Mouse (Mus musculus): Measurements from ENCODE around the gene Pik3r6. TPM values are rescaled to one million over a fixed set of nuclear protein-coding genes. Genes with fewer than 3 reads are reported as not detected.
A peak's percentile ranks its signal among the peaks of the same experiment; 100 is the strongest.

The Pik3r6 gene
- total and polyA plus RNA-seq, 3 experiments: 0.42 to 1.5 TPM; not detected in 1

DNA sequence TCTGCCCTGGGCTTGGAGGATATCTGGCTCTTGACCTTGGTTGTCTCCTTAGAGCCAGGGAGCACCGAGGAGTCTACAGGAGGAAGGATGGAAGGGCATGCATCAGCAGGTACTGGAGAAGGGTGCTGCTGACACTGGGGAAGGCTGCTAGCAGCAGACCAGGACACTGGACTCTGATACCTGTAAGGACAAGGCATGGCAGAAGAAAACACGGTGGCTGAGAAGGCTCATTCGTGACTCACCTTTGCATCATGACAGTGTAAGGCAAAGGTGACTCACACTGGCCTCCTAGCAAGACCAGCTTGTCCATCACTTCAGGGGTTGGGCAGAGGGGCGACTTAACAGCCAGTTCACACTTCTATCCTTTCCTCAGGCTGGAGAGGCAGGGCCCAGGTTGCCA lies 33.9 kb upstream of the Pik3r6 start:
- Histone ChIP-seq H3K27ac (ENCODE audit: control insufficient read depth, low read depth, low read length) (no peak overlapping the region), H3K79me2 (ENCODE audit: control insufficient read depth, insufficient read depth, low read length, poor library complexity) (no peaks in the 10 kb centered on the region), H3K9me3 (replicated peaks; ENCODE audit: insufficient read depth, low read length) (no peaks in the 10 kb centered on the region), H3K4me3 (ENCODE audit: control insufficient read depth in 1 of 2, insufficient read depth in 1 of 2, low read depth in 2 of 2, low read length in 2 of 2) (no peak overlapping the region), H3K4me1 (ENCODE audit: control insufficient read depth in 1 of 2, insufficient read depth in 2 of 2, low read length in 2 of 2) (no peaks in the 10 kb centered on the region), H3K9ac (ENCODE audit: control insufficient read depth, low read depth, low read length, poor library complexity, severe bottlenecking) (no peak overlapping the region), H3K27me3 (ENCODE audit: control insufficient read depth in 1 of 2, insufficient read depth in 2 of 2, low read length in 2 of 2) (no peaks in the 10 kb centered on the region), H3K36me3 (ENCODE audit: control insufficient read depth in 1 of 2, insufficient read depth in 2 of 2, low read length in 2 of 2) (no peaks in the 10 kb centered on the region)
- no peak for TF ChIP-seq SIN3A (IDR thresholded peaks at IDR 0.05; ENCODE audit: low read length)
- TF ChIP-seq GATA1 (IDR thresholded peaks at IDR 0.05; ENCODE audit: low read depth, low read length): no peak
- DNase-seq (ENCODE audit: low read depth, low spot score): no peak

- DNase-seq (ENCODE audit: low read depth, low spot score): no peak
- Histone ChIP-seq H3K79me2 (ENCODE audit: control insufficient read depth, insufficient read depth, low read length, poor library complexity) (no peaks in the 10 kb centered on the region), H3K9ac (ENCODE audit: control insufficient read depth, low read depth, low read length, poor library complexity, severe bottlenecking) (no peak overlapping the region), H3K4me3 (ENCODE audit: control insufficient read depth in 1 of 2, insufficient read depth in 1 of 2, low read depth in 2 of 2, low read length in 2 of 2) (no peak overlapping the region), H3K9me3 (replicated peaks; ENCODE audit: insufficient read depth, low read length) (no peaks in the 10 kb centered on the region), H3K36me3 (ENCODE audit: control insufficient read depth in 1 of 2, insufficient read depth in 2 of 2, low read length in 2 of 2) (no peaks in the 10 kb centered on the region), H3K4me1 (ENCODE audit: control insufficient read depth in 1 of 2, insufficient read depth in 2 of 2, low read length in 2 of 2) (no peaks in the 10 kb centered on the region), H3K27me3 (ENCODE audit: control insufficient read depth in 1 of 2, insufficient read depth in 2 of 2, low read length in 2 of 2) (no peaks in the 10 kb centered on the region), H3K27ac (ENCODE audit: control insufficient read depth, low read depth, low read length) (no peak overlapping the region)
- TF ChIP-seq CTCF (IDR thresholded peaks at IDR 0.05 in 2 of 3, conservative IDR thresholded peaks at IDR 0.05 in 1 of 3; ENCODE audit: control insufficient read depth in 1 of 3, insufficient read depth in 1 of 3, low read depth in 2 of 3, low read length in 3 of 3, poor library complexity in 1 of 3, severe bottlenecking in 1 of 3): no peak
- TF ChIP-seq ZKSCAN1 (IDR thresholded peaks at IDR 0.05; ENCODE audit: low read depth, low read length): peak; percentile 81
Measured at GRCm38 (mm10) chr11:68472162-68472849, 30.5 kb upstream of the Pik3r6 start.

DNA sequence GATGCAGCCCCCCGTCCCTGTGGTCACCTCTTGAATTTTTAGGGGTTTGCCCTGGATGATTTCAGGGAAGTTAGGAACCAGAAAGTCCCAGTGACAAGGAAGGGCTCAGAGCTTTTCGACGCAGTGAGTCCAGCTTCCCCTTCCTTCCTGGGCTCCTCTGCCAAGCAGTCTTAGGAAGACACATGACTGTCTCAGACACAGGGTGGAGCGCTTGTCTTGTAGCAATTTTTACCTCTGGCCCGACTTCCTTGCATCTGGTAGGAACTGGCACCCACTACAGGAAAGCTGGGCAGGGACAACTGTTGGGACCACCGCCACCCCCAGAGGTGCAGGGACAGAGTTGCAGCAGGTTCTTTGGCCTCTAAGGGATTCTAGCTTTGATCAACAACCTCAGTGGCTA lies 28.2 kb upstream of the Pik3r6 start:
- H3K4me1 ChIP-seq (ENCODE audit: control insufficient read depth in 1 of 2, insufficient read depth in 2 of 2, low read length in 2 of 2): no peaks in the 10 kb centered on the region
- H3K27me3 ChIP-seq (ENCODE audit: control insufficient read depth in 1 of 2, insufficient read depth in 2 of 2, low read length in 2 of 2): no peaks in the 10 kb centered on the region
- no peak overlapping the region for H3K4me3 ChIP-seq (ENCODE audit: control insufficient read depth in 1 of 2, insufficient read depth in 1 of 2, low read depth in 2 of 2, low read length in 2 of 2)
- H3K36me3 ChIP-seq (ENCODE audit: control insufficient read depth in 1 of 2, insufficient read depth in 2 of 2, low read length in 2 of 2): no peaks in the 10 kb centered on the region
- H3K9ac ChIP-seq (ENCODE audit: control insufficient read depth, low read depth, low read length, poor library complexity, severe bottlenecking): no peak overlapping the region
- TF ChIP-seq CTCF (IDR thresholded peaks at IDR 0.05 in 2 of 3, conservative IDR thresholded peaks at IDR 0.05 in 1 of 3; ENCODE audit: control insufficient read depth in 1 of 3, insufficient read depth in 1 of 3, low read depth in 2 of 3, low read length in 3 of 3, poor library complexity in 1 of 3, severe bottlenecking in 1 of 3) (no peak), E2F4 (IDR thresholded peaks at IDR 0.05; ENCODE audit: borderline replicate concordance, low read depth, low read length) (no peak), ZC3H11A (IDR thresholded peaks at IDR 0.05; ENCODE audit: low read depth, low read length) (no peak), NRF1 (IDR thresholded peaks at IDR 0.05; ENCODE audit: insufficient read depth, low read depth, low read length, poor library complexity, severe bottlenecking) (no peak), MXI1 (IDR thresholded peaks at IDR 0.05; ENCODE audit: low read depth, low read length) (no peak), ETS1 (IDR thresholded peaks at IDR 0.05; ENCODE audit: low read depth, low read length) (no peak), MYB (IDR thresholded peaks at IDR 0.05; ENCODE audit: low read depth, low read length) (no peak), ZKSCAN1 (IDR thresholded peaks at IDR 0.05; ENCODE audit: low read depth, low read length) (no peak), EP300 (IDR thresholded peaks at IDR 0.05; ENCODE audit: low read depth in 1 of 2, low read length in 2 of 2) (no peak), KAT2A (conservative IDR thresholded peaks at IDR 0.05; ENCODE audit: low read depth, low read length) (no peak), NELFE (IDR thresholded peaks at IDR 0.05; ENCODE audit: low read depth, low read length) (no peak), GATA1 (IDR thresholded peaks at IDR 0.05; ENCODE audit: low read depth, low read length) (no peak), MYC (IDR thresholded peaks at IDR 0.05; ENCODE audit: low read depth, low read length) (no peak), USF2 (IDR thresholded peaks at IDR 0.05; ENCODE audit: borderline replicate concordance in 1 of 2, insufficient read depth in 1 of 2, low read depth in 1 of 2, low read length in 2 of 2) (no peak), TCF12 (IDR thresholded peaks at IDR 0.05; ENCODE audit: low read depth, low read length) (no peak), TBP (IDR thresholded peaks at IDR 0.05; ENCODE audit: low read depth, low read length) (no peak), SIN3A (IDR thresholded peaks at IDR 0.05; ENCODE audit: low read length) (no peak)
- H3K79me2 ChIP-seq (ENCODE audit: control insufficient read depth, insufficient read depth, low read length, poor library complexity): no peaks in the 10 kb centered on the region
- H3K9me3 ChIP-seq (replicated peaks; ENCODE audit: insufficient read depth, low read length): no peaks in the 10 kb centered on the region
- H3K27ac ChIP-seq (ENCODE audit: control insufficient read depth, low read depth, low read length): no peak overlapping the region
- no peak for DNase-seq (ENCODE audit: low read depth, low spot score)
